Mouse (Mus musculus) liver, embryonic 13.5 days (tissue): ENCODE data around the gene Fiz1. TPM values are rescaled to one million over a fixed set of nuclear protein-coding genes. Genes with fewer than 3 reads are reported as not detected.

Experiments used
- ATAC-seq: fragments of 200-750 bp; cut with Nextera tagmentation; 2 replicates; pipeline ENCODE4 v1.8.0; 2017; ENCODE audit warnings: low read depth, mild to moderate bottlenecking, moderate number of reproducible peaks, moderate library complexity
- DNase-seq: peaks from one replicate; pipeline ENCODE4 v3.0.0; 2022
- H3K27ac ChIP-seq: fragments of 300-500 bp; sonication (generic); 2 replicates; pipeline ENCODE4 v1.5.1; 2015; ENCODE audit warnings: moderate library complexity, mild to moderate bottlenecking, inconsistent platforms
- H3K27me3 ChIP-seq: fragments of 300-500 bp; sonication (generic); 2 replicates; pipeline ENCODE4 v1.6.1; 2015; ENCODE audit warnings: mild to moderate bottlenecking, inconsistent platforms
- H3K36me3 ChIP-seq: fragments of 300-500 bp; sonication (generic); 2 replicates; pipeline ENCODE4 v1.6.1; 2015; ENCODE audit warnings: mild to moderate bottlenecking, inconsistent platforms
- H3K4me1 ChIP-seq: fragments of 300-500 bp; sonication (generic); replicated peaks from 2 replicates; pipeline ENCODE4 v1.6.1; 2015; ENCODE audit warnings: inconsistent platforms
- H3K4me2 ChIP-seq: fragments of 300-500 bp; sonication (generic); 2 replicates; pipeline ENCODE4 v1.6.1; 2015; ENCODE audit warnings: inconsistent platforms, mild to moderate bottlenecking, moderate library complexity
- H3K4me3 ChIP-seq: fragments of 300-500 bp; sonication (generic); replicated peaks from 2 replicates; pipeline ENCODE4 v1.5.1; 2015; ENCODE audit warnings: mild to moderate bottlenecking, inconsistent platforms
- H3K9ac ChIP-seq: fragments of 300-500 bp; sonication (generic); 2 replicates; pipeline ENCODE4 v1.6.1; 2015; ENCODE audit warnings: mild to moderate bottlenecking, inconsistent platforms
- H3K9me3 ChIP-seq: fragments of 300-500 bp; sonication (generic); replicated peaks from 2 replicates; pipeline ENCODE4 v1.6.1; 2016; ENCODE audit warnings: inconsistent platforms
- WGBS: fragments of 180-500 bp; shearing (Covaris S2); methylation state at CpG from one replicate; pipeline ENCODE4 v1.1.7; 2015; ENCODE audit not compliant: insufficient replicate concordance; 5-methylcytosine and 5-hydroxymethylcytosine counted together
- polyA plus RNA-seq: library from polyadenylated mRNA; unstranded; fragments of >200 nt; fragmentation: Nextera tagmentation; extraction: Ambion mirVana; gene quantifications from 2 replicates; pipeline ENCODE4 v1.2.1, GENCODE M21; 2015

Fiz1 gene
- 15.8 and 18.7 TPM in 2 replicates for polyA plus RNA-seq

- H3K27me3 ChIP-seq: no peaks in the 10 kb centered on the region
- under 1% methylated on average over 42 of the region's 42 CpGs for WGBS
- peak; percentile 74 for ATAC-seq
- H3K4me1 ChIP-seq: peaks cover 39% of the 10 kb centered on the region
- H3K4me2 ChIP-seq: peak within 1 kb of the TSS; percentile 88
- DNase-seq: peak; percentile 93
- peak within 1 kb of the TSS; percentile 85 for H3K9ac ChIP-seq
- H3K27ac ChIP-seq: peak within 1 kb of the TSS; percentile 98
- H3K4me3 ChIP-seq: peak within 1 kb of the TSS; percentile 80
- H3K9me3 ChIP-seq: peaks cover 4% of the 10 kb centered on the region; the same call in 1 of the 2 replicates
- peaks cover 52% of the 10 kb centered on the region for H3K36me3 ChIP-seq
These were observed at the start of gene Fiz1, which contains the start of gene Zfp524 for GRCm38 (mm10) chr7:5014251-5015117. Fiz1 (minus strand) TSS chr7:5014697. Zfp524 (plus strand) TSS chr7:5014415.

- peaks cover 59% of the 10 kb centered on the region for H3K4me1 ChIP-seq
- peaks cover 27% of the 10 kb centered on the region for H3K36me3 ChIP-seq
- ATAC-seq (peak; percentile 63), DNase-seq (no peak)
- under 1% methylated on average over 51 of the region's 51 CpGs for WGBS
- H3K4me3 ChIP-seq: peak overlapping the region; percentile 82
- peak overlapping the region; percentile 92 for H3K9ac ChIP-seq
- H3K27me3 ChIP-seq: peaks cover 21% of the 10 kb centered on the region
- peak overlapping the region; percentile 99 for H3K27ac ChIP-seq
- H3K9me3 ChIP-seq: no peaks in the 10 kb centered on the region
- H3K4me2 ChIP-seq: peak overlapping the region; percentile 98
These were observed 48.0 kb upstream of the Fiz1 start for GRCm38 (mm10) chr7:5062360-5063001.

GRCm38 (mm10) chr7:5061774-5062359, 47.4 kb upstream of the Fiz1 start, which contains the start of gene U2af2:
U2af2 (plus strand) TSS chr7:5062143.
- DNase-seq: peak; percentile 88
- WGBS: under 1% methylated on average over 65 of the region's 65 CpGs
- Histone ChIP-seq H3K27me3 (peaks cover 27% of the 10 kb centered on the region), H3K4me3 (peak within 1 kb of the TSS; percentile 82), H3K4me1 (peaks cover 56% of the 10 kb centered on the region), H3K36me3 (peaks cover 21% of the 10 kb centered on the region), H3K27ac (peak within 1 kb of the TSS; percentile 99), H3K9me3 (no peaks in the 10 kb centered on the region), H3K9ac (peak within 1 kb of the TSS; percentile 92), H3K4me2 (peak within 1 kb of the TSS; percentile 98)
- ATAC-seq: peak; percentile 78

- Histone ChIP-seq H3K9ac (peak overlapping the region; percentile 92), H3K27ac (peak overlapping the region; percentile 99), H3K4me1 (peaks cover 50% of the 10 kb centered on the region), H3K36me3 (peaks cover 14% of the 10 kb centered on the region), H3K4me3 (peak overlapping the region; percentile 82), H3K4me2 (peak overlapping the region; percentile 98), H3K9me3 (no peaks in the 10 kb centered on the region), H3K27me3 (peaks cover 34% of the 10 kb centered on the region)
- under 1% methylated on average over 60 of the region's 60 CpGs for WGBS
- ATAC-seq: peak; percentile 83
- peak; percentile 94 for DNase-seq
These were observed 46.7 kb upstream of the Fiz1 start for GRCm38 (mm10) chr7:5060944-5061773.

- peak overlapping the region; percentile 82 for H3K4me3 ChIP-seq
- 3% methylated on average over 27 of the region's 27 CpGs for WGBS
- no peaks in the 10 kb centered on the region for H3K9me3 ChIP-seq
- H3K36me3 ChIP-seq: peaks cover 5% of the 10 kb centered on the region; the same call in 1 of the 2 replicates
- peak overlapping the region; percentile 99 for H3K27ac ChIP-seq
- DNase-seq (peak; percentile 76), ATAC-seq (no peak)
- H3K4me1 ChIP-seq: peaks cover 42% of the 10 kb centered on the region
- H3K27me3 ChIP-seq: peaks cover 42% of the 10 kb centered on the region
- H3K9ac ChIP-seq: peak overlapping the region; percentile 92
- peak overlapping the region; percentile 98 for H3K4me2 ChIP-seq
These were observed 45.8 kb upstream of the Fiz1 start for GRCm38 (mm10) chr7:5060239-5060731.

- H3K4me2 ChIP-seq: peak overlapping the region; percentile 98
- no peak overlapping the region for H3K4me3 ChIP-seq
- no peak overlapping the region for H3K27ac ChIP-seq
- 81% methylated on average over 12 of the region's 12 CpGs for WGBS
- peaks cover 35% of the 10 kb centered on the region for H3K4me1 ChIP-seq
- H3K36me3 ChIP-seq: peaks cover 4% of the 10 kb centered on the region; the same call in 1 of the 2 replicates
- H3K9ac ChIP-seq: peak overlapping the region; percentile 92; the same call in 1 of the 2 replicates
- H3K9me3 ChIP-seq: no peaks in the 10 kb centered on the region
- ATAC-seq (no peak), DNase-seq (no peak)
- peaks cover 51% of the 10 kb centered on the region for H3K27me3 ChIP-seq
These were observed 44.9 kb upstream of the Fiz1 start for GRCm38 (mm10) chr7:5059421-5059820.

- no peak overlapping the region for H3K4me3 ChIP-seq
- H3K9me3 ChIP-seq: no peaks in the 10 kb centered on the region
- no peak for DNase-seq
- 77% methylated on average over 1 of the region's 1 CpGs for WGBS
- H3K9ac ChIP-seq: no peak overlapping the region
- H3K36me3 ChIP-seq: no peaks in the 10 kb centered on the region; the same call in 1 of the 2 replicates
- ATAC-seq: no peak
- no peak overlapping the region for H3K4me2 ChIP-seq
- no peak overlapping the region for H3K27ac ChIP-seq
- peaks cover 59% of the 10 kb centered on the region for H3K27me3 ChIP-seq
- peaks cover 33% of the 10 kb centered on the region for H3K4me1 ChIP-seq
These were observed 44.1 kb upstream of the Fiz1 start for GRCm38 (mm10) chr7:5058631-5059030.

GRCm38 (mm10) chr7:5057804-5058203, 43.3 kb upstream of the Fiz1 start:
- Histone ChIP-seq H3K4me3 (no peak overlapping the region), H3K4me2 (no peak overlapping the region), H3K4me1 (peaks cover 34% of the 10 kb centered on the region), H3K27ac (no peak overlapping the region), H3K9me3 (no peaks in the 10 kb centered on the region), H3K27me3 (peaks cover 67% of the 10 kb centered on the region), H3K36me3 (no peaks in the 10 kb centered on the region), H3K9ac (no peak overlapping the region)
- ATAC-seq (no peak), DNase-seq (no peak)
- 23% methylated on average over 11 of the region's 11 CpGs for WGBS

- Histone ChIP-seq H3K9ac (no peak overlapping the region), H3K27ac (no peak overlapping the region), H3K27me3 (peaks cover 72% of the 10 kb centered on the region), H3K36me3 (no peaks in the 10 kb centered on the region), H3K4me3 (no peak overlapping the region; the same call in 1 of the 2 replicates), H3K4me2 (peak overlapping the region; percentile 55), H3K9me3 (no peaks in the 10 kb centered on the region), H3K4me1 (peaks cover 37% of the 10 kb centered on the region)
- DNase-seq (no peak), ATAC-seq (no peak)
- 31% methylated on average over 8 of the region's 8 CpGs for WGBS
These were observed 42.9 kb upstream of the Fiz1 start for GRCm38 (mm10) chr7:5057381-5057780.

GRCm38 (mm10) chr7:5056651-5057263, 42.3 kb upstream of the Fiz1 start:
- no peak for ATAC-seq
- Histone ChIP-seq H3K27ac (no peak overlapping the region), H3K9me3 (no peaks in the 10 kb centered on the region), H3K4me3 (peak overlapping the region; percentile 40), H3K4me1 (peaks cover 44% of the 10 kb centered on the region), H3K27me3 (peaks cover 78% of the 10 kb centered on the region), H3K9ac (no peak overlapping the region), H3K36me3 (no peaks in the 10 kb centered on the region), H3K4me2 (peak overlapping the region; percentile 55)
- WGBS: 5% methylated on average over 49 of the region's 55 CpGs
- no peak for DNase-seq
